Mouse (Mus musculus) NIH3T3 (cell line): ENCODE results near the gene Lama2.

Experiments used
- DNase-seq: peaks from one replicate; pipeline ENCODE4 v3.0.0-alpha.2; 2012; ENCODE audit warnings: low read depth

Gene Lama2

DNA sequence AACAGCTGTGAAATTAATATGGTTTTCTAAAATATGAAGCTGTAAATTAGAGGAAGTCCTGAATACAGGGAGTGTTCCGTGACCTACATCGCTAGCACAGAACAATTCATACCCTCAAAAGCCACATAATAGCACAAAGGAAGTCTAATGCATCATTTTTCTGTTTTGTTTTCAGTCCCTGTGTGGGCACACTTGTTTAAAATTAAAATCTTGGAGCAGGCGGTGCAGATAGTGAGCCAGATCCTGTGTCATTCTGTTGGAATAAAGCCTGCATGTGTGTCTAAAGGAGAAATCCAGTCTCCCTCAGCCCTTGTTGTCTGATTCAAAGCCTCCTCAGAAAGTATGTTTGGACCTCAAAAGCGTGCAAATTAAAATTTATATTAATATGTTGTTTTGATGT lies 234.9 kb downstream of the Lama2 start:
- DNase-seq, result peak; percentile 16

DNA sequence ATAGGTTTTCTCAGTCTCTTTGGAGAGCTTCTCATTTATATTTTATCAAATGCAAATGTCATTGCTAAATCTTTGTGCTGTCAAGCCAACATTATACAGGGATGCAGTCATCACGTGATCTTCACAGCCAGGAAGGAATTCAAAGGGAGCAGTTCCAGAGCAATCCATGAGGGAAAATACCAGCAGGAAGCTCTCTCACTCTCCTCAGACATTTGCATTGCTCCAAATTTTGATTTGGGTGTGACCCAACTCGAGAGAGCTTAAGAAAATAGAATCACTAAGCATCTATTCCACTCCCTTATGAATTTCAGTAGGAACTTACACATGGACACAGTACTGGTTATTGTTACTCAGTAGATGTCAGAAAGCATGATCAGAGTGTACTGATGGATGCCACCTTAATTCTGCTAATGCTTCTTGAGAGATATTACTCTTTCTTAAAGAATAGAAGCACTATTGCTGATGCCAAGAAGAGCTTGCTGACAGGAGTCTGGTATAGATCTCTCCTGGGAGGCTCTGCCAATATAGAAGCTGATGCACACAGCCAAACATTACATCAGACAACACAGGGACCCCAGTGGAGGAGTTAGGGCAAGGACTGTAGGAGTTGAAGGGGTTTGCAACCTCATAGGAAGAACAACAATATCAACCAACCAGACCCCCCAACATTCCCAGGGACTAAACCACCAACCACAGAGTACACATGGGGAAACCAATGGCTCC lies 236.5 kb downstream of the Lama2 start:
- DNase-seq, result no peak

DNA sequence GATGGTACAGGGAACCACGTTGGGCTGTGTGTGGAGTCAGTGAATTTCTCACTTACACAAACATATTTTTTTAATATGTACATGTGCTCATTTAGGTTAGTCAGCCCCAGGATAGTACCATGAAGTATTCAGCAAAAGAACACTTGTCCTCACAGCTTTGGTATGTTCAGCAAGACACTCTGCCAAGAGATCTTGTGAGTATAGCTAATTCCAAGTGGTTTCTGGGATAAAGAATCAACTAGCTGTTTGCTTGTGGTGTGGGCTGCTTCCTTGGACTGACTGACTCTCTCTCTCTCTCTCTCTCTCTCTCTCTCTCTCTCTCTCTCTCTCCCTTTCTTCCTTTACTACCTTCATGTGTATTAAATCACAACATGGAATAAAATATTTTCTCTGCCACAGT lies 241.3 kb downstream of the Lama2 start:
- peak; percentile 81 for DNase-seq

DNA sequence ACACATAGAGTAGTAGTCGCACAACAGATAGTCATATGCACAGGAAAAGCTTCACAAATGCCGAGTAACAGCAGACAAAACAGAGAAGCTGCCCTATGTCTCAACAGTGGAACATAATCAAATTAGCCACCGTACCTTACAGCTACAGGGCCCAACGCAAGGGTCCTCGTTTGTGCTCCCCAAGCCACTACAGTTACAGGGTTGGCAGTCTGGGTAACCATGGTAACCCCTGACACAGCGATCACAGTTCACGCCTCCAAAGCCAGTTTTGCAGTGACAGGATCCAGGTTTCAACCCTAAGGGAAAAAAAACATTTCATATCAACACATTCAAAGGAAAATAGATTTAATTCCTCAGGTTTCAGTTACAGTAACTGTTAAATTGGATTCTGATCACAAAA lies 275.3 kb downstream of the Lama2 start:
- no peak for DNase-seq

DNA sequence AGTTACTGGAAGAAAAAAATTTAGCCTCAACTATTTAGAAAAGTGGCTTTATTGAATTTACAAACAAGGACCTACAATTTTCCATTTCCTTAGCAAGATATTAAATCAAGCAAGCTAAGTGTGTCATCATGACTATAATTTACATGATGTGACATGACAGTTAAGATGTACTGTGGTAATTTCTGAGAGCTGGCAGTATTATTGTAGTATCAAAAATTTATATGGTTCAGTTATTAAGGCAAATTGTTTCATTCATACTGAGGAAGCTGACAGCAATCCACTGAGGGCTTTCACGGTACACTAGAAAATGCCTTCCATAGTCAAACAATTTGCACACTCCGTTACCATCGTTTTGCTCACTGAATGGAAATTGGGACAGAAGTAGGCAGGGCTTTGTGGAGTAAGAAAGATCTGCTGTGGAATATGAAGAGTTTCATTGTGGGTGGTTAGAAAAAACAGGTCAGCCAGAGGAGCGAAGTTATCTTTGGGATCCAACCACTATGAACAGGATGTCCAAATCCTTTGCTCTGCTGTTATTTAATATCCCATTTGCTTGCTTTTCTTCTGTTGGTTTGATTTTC lies 297.1 kb downstream of the Lama2 start:
- no peak for DNase-seq

DNA sequence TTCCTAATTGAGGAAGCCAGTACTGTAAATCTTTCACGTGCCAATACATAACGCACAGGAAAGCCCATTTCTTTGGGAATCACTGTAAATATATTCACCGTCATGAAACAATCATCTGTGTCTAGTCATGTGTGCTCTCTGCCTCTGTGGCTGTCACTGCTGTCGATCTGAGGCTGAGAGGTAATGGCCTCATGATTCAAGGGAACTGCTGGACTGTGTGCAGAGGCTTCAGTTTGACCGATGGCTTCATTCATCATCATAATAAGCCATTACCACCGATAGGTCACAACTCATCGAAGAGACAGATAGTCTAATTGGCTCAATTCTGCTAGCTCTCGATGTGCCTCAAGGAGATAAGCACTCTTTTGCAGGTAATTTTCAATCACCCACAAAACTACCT lies 312.1 kb downstream of the Lama2 start:
- DNase-seq, result no peak

DNA sequence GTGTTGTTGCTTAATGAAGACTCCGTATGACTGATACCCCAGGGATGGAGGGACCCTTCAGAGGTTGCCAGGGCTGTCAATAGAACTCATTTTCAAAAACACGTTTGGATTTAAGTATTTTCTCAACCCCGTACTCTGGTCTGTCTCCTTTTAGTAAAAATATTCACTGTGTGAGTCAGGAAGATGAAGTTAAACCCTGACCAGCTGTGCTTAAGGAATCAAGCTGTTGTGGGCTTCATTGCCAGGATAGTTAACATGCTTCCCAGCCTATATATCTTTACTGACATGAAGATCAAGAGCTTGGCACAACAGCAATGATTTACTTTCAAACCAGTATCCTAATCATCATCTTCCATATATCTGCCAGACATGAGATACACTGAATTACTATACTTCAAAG lies 314.3 kb downstream of the Lama2 start:
- DNase-seq, result no peak

DNA sequence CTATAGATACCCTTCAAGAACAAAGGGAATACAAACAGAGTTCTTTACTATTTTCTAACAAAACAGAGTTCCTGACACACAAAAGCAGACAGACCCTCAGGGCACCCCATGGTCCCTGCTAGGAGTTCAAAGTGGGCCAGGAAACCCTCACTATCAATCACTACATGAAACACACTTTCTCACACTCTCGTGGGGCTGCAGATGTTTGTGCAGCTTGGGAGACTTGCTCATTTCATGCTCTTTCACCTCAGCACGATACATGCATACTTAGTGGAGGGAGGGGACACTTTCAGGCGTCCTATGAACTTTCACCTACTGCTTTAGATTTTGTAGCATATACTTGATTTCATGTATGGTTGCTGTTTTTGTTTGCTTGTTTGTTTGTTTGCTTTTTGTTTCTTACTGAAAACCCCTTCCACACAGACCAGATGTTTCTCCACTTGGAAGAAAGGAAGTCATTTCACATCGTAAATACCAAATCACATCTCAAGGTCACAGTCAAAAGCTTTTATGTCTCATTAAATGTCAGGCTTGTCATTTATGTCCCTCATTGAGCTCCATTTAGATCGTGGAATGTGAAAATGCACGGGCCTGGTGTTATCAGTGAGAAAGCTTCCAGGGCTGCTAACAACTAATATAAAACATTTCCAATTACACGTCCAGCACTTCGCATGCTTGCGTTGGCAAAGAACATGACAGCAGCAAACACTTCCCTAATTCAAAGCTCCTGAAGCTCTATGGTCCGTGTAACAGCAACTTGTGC lies 334.3 kb downstream of the Lama2 start:
- no peak for DNase-seq

DNA sequence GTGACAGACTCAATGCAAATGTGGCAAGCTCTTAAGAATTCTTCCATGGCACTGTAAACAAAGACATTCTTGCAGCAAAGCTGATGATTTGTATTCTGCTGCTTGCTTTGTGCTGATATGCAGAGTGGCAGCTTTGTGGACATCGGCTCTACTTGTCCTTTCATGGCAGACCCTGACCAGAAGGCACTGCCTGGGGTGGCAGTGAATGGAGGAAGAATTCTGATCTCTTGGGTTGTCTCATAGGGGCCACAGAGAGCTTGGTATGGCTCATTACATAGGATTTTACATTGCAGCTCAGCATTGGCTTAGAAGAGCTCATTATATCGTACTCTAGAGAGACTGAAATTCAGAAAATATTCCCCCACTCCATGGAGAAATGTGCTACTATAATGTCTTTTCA lies 352.1 kb downstream of the Lama2 start:
- DNase-seq, result no peak

DNA sequence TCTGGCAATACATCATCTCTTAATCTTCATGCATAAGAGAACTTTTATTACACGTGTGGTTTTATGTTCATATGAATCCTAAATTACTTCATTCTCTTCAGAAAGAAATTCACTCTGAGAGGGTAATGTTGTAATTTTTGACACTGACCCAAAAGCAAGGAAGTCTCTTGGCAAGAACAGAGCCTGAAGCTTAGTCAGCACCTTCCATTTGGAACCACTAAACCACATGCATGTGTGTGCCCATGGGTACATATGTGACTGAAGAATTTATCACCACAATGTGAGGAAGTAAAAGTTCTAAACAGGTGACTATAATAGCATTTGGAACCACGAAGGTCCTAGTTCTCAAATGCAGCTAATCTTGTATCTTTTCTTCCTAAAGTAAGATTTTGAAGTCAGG lies 353.7 kb downstream of the Lama2 start:
- peak; percentile 76 for DNase-seq

DNA sequence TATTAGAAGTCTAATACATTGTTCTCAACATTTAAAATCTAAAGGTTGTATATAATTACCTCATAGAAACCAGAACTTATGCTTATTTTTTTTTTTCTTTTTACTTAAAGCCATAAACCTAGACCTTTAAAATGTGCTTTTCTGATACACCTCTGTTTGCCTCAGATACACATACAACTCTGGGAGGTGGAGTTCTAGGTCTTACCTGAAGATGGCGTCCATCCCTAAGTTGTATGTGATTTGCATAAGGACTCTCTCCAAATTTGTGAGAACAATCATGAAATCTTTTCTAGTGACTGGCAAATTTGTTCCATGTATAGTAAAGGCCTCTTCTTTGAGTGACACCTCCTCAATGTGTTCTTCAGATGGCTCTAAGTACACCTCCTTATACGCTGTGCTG lies 354.8 kb downstream of the Lama2 start:
- DNase-seq, result no peak

DNA sequence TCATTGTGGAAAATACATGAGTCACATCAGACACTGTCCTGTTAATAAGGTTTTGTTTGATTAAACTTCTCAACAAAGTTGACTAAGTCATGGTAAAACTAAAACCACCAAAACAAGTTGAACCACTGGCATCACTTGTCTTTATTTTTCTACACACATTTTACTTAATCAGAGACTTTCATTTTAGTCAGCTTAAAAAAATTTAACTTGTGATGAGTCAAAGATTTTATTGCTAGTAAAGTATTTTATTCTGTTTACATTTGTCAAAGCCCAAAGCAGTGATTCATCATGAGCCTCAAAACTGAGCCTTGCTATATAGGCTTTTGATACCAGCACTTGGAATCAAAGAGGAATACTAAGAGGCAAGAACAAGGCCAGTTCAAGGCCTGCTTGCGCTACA lies 369.8 kb downstream of the Lama2 start:
- peak; percentile 74 for DNase-seq

DNA sequence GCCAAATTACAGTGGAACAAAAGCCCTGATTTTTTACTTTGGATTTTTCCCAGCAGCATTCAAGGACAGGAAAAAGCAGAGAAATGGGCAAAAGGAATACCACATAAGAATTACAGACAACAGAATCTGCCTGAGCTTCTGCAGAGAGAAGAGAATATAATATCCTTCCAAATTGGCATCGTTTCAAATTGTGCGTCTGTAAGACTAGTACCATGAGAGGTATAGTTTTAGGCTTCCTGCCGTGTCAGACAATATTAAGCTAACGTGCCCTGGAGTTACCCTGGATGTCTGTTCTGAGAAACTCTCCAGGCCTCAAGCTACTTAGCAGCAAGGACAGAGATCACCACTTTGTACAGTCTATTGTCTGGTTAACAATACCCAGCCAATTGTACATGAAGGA lies 384.8 kb downstream of the Lama2 start:
- no peak for DNase-seq

DNA sequence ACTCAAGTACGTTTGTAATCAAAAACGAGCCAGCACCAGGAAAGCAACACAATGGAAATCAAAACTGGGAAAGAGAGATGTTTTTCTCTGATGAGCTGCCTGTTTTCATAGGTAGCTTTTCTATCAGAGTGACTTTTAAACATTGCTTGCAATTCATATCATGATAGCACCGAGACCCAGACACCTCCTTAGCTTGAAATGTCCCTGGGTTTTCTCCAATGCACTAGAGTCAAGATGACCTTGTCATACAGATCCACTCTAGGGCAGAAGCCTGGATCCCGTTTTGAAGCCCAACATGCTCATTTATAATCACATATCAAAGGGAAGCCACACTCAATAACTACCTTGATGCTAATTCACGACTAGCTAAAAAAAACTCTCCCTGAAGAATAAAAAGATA lies 386.0 kb downstream of the Lama2 start:
- DNase-seq, result no peak

DNA sequence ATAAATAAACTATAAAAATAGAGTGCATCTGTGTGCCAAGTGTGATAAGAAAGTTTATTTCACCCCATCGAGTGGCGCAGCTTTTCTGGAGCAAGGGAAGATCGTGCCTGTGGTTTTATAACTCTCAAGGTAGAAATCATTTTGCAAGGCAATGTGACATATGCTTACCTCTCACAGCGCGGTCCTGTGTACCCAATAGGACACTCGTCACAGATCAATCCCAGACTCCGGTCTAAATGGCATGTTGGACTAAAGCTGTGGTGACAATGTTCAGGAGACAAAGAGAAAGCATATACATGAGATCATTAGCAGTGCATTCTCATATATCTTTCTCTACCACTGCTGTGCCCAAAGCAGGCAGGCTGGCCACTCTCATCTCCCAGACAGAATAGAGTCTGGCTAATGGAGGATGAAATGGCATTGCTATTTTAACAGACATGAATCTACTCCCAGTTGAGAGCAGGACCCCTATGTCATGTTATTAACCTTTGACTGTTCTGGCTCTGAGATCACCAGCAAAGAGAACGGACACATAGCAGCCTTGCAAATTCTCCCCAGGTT lies 395.7 kb downstream of the Lama2 start:
- no peak for DNase-seq

DNA sequence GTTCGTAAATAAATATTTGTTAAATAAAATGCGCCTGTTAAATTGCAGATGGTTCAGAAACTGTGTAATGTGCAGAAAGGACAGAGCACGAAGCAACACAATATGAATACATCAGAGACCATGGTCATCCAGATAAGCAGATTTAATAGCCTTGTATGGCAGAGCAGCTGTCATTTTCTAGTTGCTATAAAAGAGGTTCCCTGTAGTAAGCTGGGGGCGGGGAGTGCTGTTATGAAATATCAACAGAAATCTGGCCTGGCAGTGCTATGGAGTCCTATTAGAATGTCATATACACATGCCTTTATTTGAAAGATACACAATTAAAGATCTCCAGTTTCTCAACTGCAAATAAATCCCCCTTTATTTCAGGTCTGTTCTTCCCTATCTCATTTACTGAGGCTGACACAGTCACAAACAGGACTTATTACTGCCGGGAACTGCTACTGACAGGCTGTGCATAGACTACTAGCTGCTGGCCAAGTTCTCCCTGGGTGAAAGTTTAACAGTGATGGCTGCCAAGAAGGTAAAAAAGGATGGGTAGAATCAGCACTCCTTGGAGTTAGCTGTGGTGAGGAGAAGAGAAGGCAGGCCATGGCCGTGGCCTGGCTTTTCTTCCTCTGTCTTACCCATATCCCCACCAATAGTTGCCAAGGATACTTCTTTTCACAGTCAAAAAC lies 396.8 kb downstream of the Lama2 start:
- no peak for DNase-seq

DNA sequence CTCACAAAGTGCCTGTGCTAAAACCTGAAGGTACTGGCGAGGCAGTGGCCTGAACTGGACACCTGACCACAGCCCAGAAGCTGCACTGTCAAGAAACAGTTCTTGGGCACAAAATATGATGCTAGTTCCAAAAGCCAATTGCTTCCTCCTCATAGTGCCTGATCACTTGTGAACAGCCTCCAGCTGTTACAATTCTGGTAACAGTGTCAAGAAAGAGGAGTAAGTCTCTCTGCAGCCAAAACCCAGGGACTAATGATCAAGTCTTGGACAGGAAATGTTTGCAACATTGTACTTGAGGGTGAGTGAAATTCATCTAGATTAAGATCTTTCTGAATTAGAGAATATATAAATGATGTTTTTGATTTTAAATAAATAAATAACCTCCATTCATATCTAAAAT lies 399.9 kb downstream of the Lama2 start:
- no peak for DNase-seq

DNA sequence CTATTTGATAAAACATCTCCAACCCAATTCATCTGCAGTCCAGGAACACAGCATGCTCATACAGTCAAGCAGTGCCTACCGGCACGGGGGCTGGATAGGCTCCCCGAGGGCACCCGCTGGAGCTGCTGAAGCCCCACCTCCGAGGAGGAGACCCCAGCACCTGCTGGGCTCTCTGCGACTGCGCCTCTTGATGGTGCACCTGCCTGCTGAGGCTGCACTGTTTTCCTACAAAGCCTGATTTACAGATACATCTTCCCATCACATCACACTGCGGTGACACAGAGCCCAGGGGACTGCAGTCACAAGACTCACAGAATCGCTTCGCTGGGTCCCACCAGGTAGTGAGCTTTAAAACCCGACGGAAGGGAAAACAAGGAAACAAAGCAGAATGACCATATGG lies 412.2 kb downstream of the Lama2 start:
- DNase-seq, result no peak

DNA sequence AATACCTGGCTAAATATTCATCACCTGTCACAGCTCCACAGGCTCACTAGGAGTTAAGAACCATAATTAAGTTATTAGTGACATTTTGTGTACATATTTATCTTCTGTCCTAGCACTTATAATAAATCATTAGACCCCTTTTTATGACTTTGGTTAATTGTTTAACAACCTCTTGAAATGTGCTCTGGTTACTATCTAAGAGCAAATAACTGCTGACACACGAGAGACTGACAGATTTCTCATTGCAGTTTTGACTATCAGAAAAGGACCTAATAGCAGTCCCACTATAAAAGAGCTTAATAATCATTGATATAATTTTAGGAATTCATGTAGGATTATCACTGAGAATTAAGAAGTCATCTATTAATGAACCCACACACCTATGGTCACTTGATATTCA lies 421.1 kb downstream of the Lama2 start:
- DNase-seq, result no peak

DNA sequence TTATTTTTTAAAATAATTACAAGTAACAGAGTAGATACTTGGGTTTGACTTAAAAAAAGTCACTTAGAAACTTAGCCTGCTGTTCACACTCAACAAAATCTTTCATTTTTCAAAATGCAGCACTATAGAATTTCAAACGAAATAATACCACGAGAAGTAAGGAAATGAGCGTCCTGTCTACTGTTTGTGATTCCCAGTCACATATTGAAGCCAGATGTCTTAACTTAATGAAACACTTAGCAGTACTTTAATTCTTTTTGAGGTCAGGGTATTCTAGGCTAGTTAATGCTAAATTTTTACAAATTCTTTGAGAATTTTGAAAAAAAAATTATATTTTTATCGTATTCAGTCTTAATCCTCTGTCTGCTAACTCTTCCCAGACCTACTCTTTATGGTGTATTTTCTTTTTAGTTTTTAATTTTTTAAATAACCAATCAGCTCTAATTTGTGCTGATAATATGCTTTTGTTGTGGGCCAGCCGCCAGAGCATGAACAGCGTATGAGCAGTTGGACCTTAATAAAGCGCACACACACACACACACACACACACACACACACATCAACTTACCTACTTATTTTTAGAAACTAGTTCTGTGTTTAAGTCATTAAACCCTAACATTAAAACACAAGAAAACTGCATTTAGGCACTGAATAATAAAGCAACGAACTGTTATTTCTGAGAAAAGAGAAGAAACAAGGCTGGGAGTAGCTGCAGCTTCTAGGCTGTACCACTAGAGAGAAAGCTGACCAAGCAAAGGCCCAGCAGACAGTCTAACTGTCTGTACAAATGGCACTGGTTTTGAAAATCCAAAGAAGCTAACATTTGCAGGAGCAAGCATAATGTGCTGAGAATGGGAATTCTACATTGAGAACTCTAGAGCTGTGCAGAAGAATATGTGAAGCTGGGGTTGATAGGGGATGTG lies 425.3 kb downstream of the Lama2 start:
- DNase-seq, result no peak

DNA sequence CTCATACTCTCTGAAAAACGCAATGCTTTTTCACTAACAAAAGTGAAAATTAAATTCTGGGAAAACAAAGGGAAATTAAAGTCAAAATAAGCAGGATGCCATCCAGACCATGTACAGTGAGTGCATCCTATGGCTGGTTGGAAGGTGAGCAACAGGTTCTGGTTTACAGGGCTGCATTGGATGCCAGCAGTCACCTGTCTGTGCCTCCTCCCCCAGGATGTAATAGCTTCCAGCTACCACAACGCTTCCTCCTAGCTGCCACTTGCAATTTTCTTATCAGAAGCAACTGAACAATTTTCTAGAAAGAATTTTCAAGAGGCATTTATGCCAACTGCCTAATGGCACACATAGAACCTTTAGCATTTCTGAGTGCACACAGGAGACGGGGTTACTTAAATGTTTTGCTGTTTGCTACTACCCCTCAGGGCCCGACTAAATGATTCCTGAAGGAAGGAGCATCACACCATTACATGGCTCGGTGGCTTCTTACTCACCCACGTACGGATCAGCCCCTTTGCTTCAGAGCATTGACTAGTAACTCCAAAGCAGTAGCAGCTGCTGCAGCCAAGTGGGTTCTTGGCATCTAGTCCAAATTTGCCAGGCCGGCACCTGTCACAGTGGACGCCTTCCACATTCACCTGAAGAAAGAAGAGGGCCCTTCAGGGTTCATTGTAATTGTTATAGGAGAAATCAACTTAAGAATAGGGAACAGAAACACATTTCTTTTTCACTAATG lies 430.8 kb downstream of the Lama2 start:
- DNase-seq, result no peak
